Mouse (Mus musculus) retina, postnatal 7 days (tissue): ENCODE data around the gene Ptpn7.

Experiments used
- DNase-seq: peaks from one replicate; pipeline ENCODE4 v3.0.0-alpha.2; 2012; ENCODE audit warnings: low read depth, low spot score

The Ptpn7 gene

DNA sequence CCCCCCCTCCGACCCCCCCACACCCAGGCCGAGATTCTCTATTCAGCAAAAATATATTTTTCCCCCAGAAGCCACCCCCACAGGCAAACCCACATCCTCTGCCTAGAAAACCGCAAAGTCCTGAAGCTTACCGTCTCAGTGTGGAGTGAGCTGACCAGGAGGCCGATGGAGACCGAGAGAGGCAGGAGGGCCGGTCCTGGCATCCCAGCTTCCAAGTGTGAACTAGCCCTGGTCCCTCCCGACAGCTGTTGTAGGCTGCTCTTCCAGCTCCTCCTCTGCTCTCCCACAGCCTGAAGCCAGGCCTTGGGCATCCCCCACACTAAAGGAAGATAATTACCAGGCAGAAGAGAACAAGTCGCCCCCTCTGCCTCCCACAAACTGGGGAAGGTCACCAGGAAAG lies 3.5 kb upstream of the Ptpn7 start:
- no peak for DNase-seq

DNA sequence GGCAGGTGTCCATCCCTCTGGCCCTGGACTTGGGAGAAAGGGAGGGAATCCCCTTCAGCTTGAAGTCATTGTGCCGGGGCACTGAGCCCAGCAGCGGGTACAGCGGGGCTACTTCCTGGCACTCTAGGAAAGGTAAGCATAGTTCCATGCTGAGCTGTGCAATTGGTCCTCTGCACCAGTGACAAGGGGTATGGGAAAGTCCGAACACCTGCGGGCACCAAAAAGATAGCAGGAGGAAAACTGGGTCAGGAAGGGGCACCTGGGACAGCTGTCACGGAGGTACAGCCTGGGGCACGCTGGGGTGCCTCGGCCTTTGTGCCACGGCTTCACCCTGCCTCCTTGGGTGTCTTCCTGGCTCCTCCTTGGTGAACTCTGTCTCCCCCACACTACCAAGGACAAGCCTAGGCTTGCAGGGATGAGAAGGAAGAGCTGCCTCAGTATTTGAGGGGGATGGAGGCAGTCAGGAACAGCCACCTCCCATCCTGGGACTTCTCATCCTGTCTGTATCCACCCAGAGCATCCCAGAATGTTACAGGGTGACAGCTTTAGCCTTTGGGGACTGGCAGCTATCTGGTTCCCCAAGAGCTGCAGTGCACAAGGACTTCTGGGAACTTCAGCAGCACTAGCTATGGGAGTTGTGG lies 2.8 kb upstream of the Ptpn7 start:
- DNase-seq = no peak

- DNase-seq = no peak
Observed at GRCm38 (mm10) chr1:135130376-135131018, 2.0 kb upstream of the Ptpn7 start.

DNA sequence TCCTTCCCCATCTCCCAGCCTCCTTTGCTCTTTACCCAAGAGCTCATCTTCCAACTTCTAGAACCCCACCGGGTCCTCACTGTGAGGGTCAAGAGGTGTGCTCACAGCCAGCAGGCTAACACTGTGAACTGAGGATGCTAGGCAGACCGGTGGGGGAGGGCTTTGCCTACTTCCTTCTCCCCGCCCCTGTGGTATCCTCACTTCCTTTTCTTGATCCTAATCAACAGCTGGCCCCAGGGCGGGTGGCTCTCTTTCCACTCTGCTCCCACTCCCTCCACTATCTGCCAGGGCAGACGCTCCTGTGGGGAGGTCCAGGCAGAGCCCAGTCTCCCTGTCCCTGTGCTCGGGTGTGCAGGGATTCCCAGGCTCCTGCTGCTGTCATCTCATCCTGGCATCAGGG lies 1.5 kb upstream of the Ptpn7 start:
- DNase-seq = no peak

DNA sequence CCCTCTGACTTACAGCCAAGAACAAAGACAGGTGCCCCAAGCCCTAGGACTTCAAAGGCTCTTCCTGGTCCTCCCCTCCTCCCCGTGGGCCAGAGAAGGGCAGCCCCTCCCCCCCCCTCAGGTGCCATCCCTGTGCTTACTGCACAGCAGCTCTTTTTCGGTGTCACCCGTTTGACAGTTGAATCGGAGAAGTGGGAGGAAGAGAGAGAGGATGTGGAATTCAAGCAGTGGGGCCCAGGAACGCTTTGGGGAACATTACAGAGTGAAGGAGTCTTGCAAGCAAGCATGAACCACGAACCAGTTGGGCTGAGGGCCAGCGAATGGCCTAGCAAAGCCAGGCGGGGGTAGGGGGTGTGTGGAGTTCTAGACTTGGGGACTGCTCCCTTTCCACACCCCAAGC lies 940 bp upstream of the Ptpn7 start:
- no peak for DNase-seq

GRCm38 (mm10) chr1:135132893-135133369 lies 431 bp downstream of the Ptpn7 start:
- DNase-seq = no peak

- DNase-seq = no peak
Observed at GRCm38 (mm10) chr1:135133678-135134435, 1.4 kb downstream of the Ptpn7 start.

DNA sequence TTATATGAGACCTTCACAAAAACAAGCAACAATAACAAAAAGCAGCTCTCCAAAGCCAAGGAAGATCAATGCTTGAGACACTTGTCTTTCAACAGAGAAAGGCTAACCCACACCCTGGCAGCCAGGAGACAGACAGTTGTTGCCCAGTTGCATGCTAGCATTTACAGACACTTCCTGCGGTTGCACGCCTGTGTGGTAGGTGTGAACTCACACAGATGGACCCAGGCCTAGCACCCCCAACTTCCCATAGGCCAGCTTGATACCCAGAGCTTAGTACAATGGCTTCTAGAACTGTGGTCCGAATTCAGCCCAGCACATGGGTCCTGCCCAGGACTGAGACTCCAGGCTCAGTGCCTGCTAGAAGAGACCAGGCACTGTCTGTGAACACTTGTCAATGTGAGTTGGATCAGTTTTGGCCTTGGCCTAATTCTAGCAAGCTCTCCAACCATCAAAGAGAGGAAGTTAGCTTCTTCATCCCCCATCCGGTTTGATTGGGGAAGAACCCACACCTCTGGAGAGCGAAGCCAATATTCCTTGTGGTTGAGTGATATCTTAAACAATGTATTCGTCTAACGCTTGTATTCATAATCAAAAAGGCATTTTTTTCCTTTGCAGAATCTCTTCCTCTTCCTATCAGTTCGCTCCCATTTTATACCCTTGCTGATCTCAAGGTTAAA lies 2.7 kb downstream of the Ptpn7 start:
- no peak for DNase-seq

- peak; percentile 80 for DNase-seq
Observed at GRCm38 (mm10) chr1:135136500-135136899, 4.0 kb downstream of the Ptpn7 start.

DNA sequence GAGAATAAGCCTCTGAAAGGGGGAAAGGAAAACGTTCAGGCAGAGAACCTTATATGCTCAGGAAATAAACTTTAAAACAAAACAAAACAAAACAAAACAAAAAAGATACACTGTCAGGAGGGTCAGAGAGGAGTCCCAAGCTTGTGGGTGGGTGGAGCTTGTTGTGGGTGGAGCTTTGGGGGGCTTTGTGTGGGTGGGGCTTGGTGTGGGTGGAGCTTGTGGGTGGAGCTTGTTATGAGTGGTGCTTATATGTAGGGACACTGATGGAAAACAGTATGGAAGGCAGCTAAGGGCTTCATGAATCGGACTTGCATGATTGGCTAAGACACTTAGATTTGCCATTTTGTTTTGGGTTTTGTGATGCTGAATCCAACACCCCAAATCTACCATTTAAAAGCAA lies 7.4 kb downstream of the Ptpn7 start:
- DNase-seq = no peak

- DNase-seq = no peak
Observed at GRCm38 (mm10) chr1:135142452-135142851, 10.0 kb downstream of the Ptpn7 start.

- DNase-seq = no peak
Observed at GRCm38 (mm10) chr1:135143940-135144339, 11.4 kb downstream of the Ptpn7 start.

- DNase-seq = peak; percentile 71
Observed at GRCm38 (mm10) chr1:135146077-135146945, 13.8 kb downstream of the Ptpn7 start, which contains the start of gene Arl8a. Arl8a (plus strand) TSS chr1:135146824.

- peak; percentile 34 for DNase-seq
Observed at GRCm38 (mm10) chr1:135146946-135147701, 14.6 kb downstream of the Ptpn7 start.

GRCm38 (mm10) chr1:135147702-135148058 lies 15.2 kb downstream of the Ptpn7 start:
- no peak for DNase-seq

GRCm38 (mm10) chr1:135148476-135148875 lies 16.0 kb downstream of the Ptpn7 start:
- DNase-seq = no peak

DNA sequence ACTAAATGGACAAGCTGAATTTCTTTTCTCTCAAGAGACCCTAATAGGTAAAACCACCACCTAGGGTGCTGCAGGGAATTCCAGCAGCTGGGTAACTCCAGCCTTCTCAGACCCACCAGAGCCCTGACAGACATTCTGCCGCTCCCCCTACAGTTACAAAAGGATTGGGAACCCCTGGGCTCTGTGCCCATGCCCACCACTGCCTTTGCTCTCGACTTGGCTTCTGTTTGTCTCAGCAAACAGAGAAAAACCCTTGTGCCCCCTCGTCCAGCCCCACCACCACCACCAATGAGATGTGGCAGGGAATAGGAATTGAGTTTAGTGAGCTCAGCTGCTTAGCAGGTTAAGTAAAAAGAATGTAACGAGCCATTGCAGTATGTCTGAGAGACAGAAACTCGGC lies 16.5 kb downstream of the Ptpn7 start:
- no peak for DNase-seq

DNA sequence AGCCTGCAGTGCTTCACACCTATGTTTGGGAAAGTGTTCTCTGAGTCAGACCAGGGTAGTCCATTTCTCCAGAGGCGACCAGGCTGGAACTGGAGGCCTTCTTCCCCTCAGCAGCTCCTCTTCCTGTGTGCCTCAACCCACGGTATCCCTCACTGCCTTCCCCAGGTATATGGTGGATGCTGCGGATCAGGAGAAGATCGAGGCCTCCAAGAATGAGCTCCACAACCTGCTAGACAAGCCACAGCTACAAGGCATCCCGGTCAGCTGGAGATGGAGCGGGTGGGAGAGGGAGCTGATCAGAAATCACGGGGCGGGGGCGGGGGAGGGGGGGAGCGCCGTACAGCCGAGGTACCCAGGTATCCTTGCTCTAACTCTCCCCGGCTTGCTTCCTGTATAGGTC lies 21.5 kb downstream of the Ptpn7 start:
- no peak for DNase-seq

DNA sequence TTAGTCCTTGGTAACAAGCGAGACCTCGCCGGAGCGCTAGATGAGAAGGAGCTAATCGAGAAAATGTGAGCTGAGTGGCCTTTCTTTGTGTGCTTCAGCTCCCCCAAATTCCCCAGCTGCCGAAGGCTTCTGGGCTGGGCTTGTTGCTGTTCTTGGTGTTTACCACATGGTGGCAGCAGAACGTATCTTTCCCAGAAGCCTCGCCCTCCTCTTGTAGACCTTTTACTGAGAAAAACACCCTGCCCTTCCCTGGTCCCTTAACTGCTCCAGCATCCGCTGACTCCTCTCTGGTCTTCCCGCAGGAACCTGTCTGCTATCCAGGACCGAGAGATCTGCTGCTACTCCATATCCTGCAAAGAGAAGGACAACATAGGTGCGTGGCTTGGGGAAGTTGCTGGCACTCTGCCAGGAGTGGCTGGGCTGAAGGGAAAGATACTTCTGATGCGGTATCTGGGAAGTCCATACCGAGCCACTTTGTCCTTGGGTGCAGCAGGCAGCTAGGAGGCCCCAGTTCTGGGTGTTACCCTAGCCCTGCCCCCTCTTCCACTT lies 22.0 kb downstream of the Ptpn7 start:
- DNase-seq = peak; percentile 72

GRCm38 (mm10) chr1:135156300-135156699 lies 23.8 kb downstream of the Ptpn7 start:
- DNase-seq = no peak
